Comparison of ENCODE assay signal across 21 mouse cellular contexts in genomic region chr7:125190067-125190466, GRCm38 (mm10).
A peak's percentile ranks its signal among the peaks of the same experiment; 100 is the strongest.
DNase-seq lines count a peak whose midpoint lies in the region; ATAC-seq and TF ChIP-seq lines count a peak whose summit lies in the region.
"Had no signal": no experiment of that assay in that cellular context is flagged by ENCODE, and none has a peak within 500 bp of the region (broad histone marks: within the 10 kb centered on the region; RNA-seq: fewer than 3 reads in every experiment).

No protein-coding gene starts in this region.

- ATAC-seq in activated CD4-positive, CD25-positive, alpha-beta regulatory T cell, adult 4 months = peak; percentile 82
- no peak for ATAC-seq in liver, embryonic 12.5 days
- no peak for ATAC-seq in lung, postnatal 0 days
- ATAC-seq: forebrain, embryonic 14.5 days; hindbrain, postnatal 0 days; intestine, embryonic 16.5 days had no signal

- H3K4me3 ChIP-seq in liver, embryonic 12.5 days = no peak overlapping the region
- no peak overlapping the region for H3K4me3 ChIP-seq in lung, postnatal 0 days (ENCODE audit: low read depth, low read length)
- H3K4me3 ChIP-seq: embryonic facial prominence, embryonic 13.5 days; forebrain, embryonic 10.5 days; gastrocnemius, adult 2 months; heart, embryonic 15.5 days; hindbrain, embryonic 13.5 days had no signal

- H3K4me1 ChIP-seq in liver, embryonic 12.5 days = no peaks in the 10 kb centered on the region
- no peaks in the 10 kb centered on the region for H3K4me1 ChIP-seq in lung, postnatal 0 days (ENCODE audit: insufficient read depth, low read depth, low read length)
- H3K4me1 ChIP-seq: embryonic facial prominence, embryonic 13.5 days; heart, embryonic 15.5 days had no signal

- WGBS in liver, embryonic 12.5 days (ENCODE audit: insufficient replicate concordance) = 63% methylated on average over 6 of the region's 6 CpGs
- WGBS in lung, postnatal 0 days = 79% methylated on average over 6 of the region's 6 CpGs

- no peaks in the 10 kb centered on the region for H3K36me3 ChIP-seq in liver, embryonic 12.5 days
- no peaks in the 10 kb centered on the region for H3K36me3 ChIP-seq in lung, postnatal 0 days (ENCODE audit: insufficient read depth, low read length)
- H3K36me3 ChIP-seq: embryonic facial prominence, embryonic 13.5 days; forebrain, embryonic 10.5 days; heart, embryonic 15.5 days; hindbrain, embryonic 13.5 days had no signal

- TF ChIP-seq CTCF in lung, postnatal 0 days (IDR thresholded peaks at IDR 0.05) = no peak

- TF ChIP-seq EP300 in lung, postnatal 0 days (IDR thresholded peaks at IDR 0.05) = no peak

- H3K9me3 ChIP-seq in liver, embryonic 12.5 days (replicated peaks) = no peaks in the 10 kb centered on the region
- H3K9me3 ChIP-seq in lung, postnatal 0 days (ENCODE audit: low read length) = no peaks in the 10 kb centered on the region
- H3K9me3 ChIP-seq: embryonic facial prominence, embryonic 13.5 days; forebrain, embryonic 10.5 days; heart, embryonic 15.5 days; hindbrain, embryonic 13.5 days had no signal

- DNase-seq in CD4-positive, CD25-positive, alpha-beta regulatory T cell, adult 2 months (ENCODE audit: low read depth, low spot score) = peak; percentile 77
- DNase-seq in ES-CJ7 (ENCODE audit: low read depth, low spot score) = peak; percentile 59
- no peak for DNase-seq in layer of hippocampus, adult 9-10 months (ENCODE audit: low spot score)
- no peak for DNase-seq in lung, postnatal 0 days (ENCODE audit: low spot score)
- DNase-seq: adrenal gland, adult 2 months; adrenal gland, postnatal 25 days; cerebellum, adult 18-20 months; cerebellum, adult 9-11 months; cerebellum, postnatal 36 days; gastrocnemius, adult 2 months; gastrocnemius, postnatal 36 days; heart, postnatal 14 days had no signal

- no peak overlapping the region for H3K9ac ChIP-seq in liver, embryonic 12.5 days
- no peak overlapping the region for H3K9ac ChIP-seq in lung, postnatal 0 days (replicated peaks; ENCODE audit: low read depth)
- H3K9ac ChIP-seq: embryonic facial prominence, embryonic 13.5 days; heart, embryonic 15.5 days; hindbrain, embryonic 13.5 days had no signal

- H3K27ac ChIP-seq in liver, embryonic 12.5 days = no peak overlapping the region
- H3K27ac ChIP-seq in lung, postnatal 0 days (ENCODE audit: low read length) = no peak overlapping the region
- H3K27ac ChIP-seq: embryonic facial prominence, embryonic 13.5 days; forebrain, embryonic 10.5 days; gastrocnemius, adult 2 months; heart, embryonic 15.5 days; hindbrain, embryonic 13.5 days; hindbrain, postnatal 0 days had no signal

- H3K4me2 ChIP-seq in liver, embryonic 12.5 days = no peak overlapping the region
- no peak overlapping the region for H3K4me2 ChIP-seq in lung, postnatal 0 days (replicated peaks; ENCODE audit: low read depth, low read length)
- H3K4me2 ChIP-seq: embryonic facial prominence, embryonic 13.5 days; heart, embryonic 15.5 days; hindbrain, embryonic 13.5 days had no signal

- no peaks in the 10 kb centered on the region for H3K27me3 ChIP-seq in liver, embryonic 12.5 days (replicated peaks)
- H3K27me3 ChIP-seq in lung, postnatal 0 days (replicated peaks; ENCODE audit: insufficient read depth, low read length) = no peaks in the 10 kb centered on the region
- H3K27me3 ChIP-seq: embryonic facial prominence, embryonic 13.5 days; heart, embryonic 15.5 days; hindbrain, embryonic 13.5 days had no signal

Comparison
In these comparisons a context has a peak if more than half of its experiments do, and no peak if none do; other contexts are left out.
1. DNase-seq: peak in CD4-positive, CD25-positive, alpha-beta regulatory T cell, adult 2 months (single experiment) and ES-CJ7 (single experiment); none in layer of hippocampus, adult 9-10 months (single experiment) and lung, postnatal 0 days (single experiment).